Mouse (Mus musculus): ENCODE measurements around the gene Dut.

GRCm38 (mm10) chr2:125301877-125302624 is 55.1 kb downstream of the Dut start:
- TF ChIP-seq CTCF (IDR thresholded peaks at IDR 0.05; ENCODE audit: control insufficient read depth, insufficient read depth, low read length) (no peak), POLR2A (IDR thresholded peaks at IDR 0.05; ENCODE audit: borderline replicate concordance, control insufficient read depth, low read depth, low read length) (no peak)
